Mouse (Mus musculus) heart, postnatal 0 days (tissue): Measurements from ENCODE around the gene Arpp21. TPM values are rescaled to one million over a fixed set of nuclear protein-coding genes. Genes with fewer than 3 reads are reported as not detected.
A peak's percentile ranks its signal among the peaks of the same experiment; 100 is the strongest.

Experiments
- ATAC-seq: fragments of 200-750 bp; cut with Nextera tagmentation; 2 replicates; pipeline ENCODE4 v1.8.0; 2017; ENCODE audit warnings: low read depth, moderate number of reproducible peaks, moderate library complexity; ENCODE audit not compliant: insufficient read depth
- DNase-seq: peaks from one replicate; pipeline ENCODE4 v3.0.0-alpha.2; 2016; ENCODE audit warnings: low spot score
- H3K27ac ChIP-seq: fragments of 300-500 bp; sonication (generic); 2 replicates; pipeline ENCODE4 v1.5.1; 2014; ENCODE audit warnings: low read depth, mild to moderate bottlenecking
- H3K27me3 ChIP-seq: fragments of 300-500 bp; sonication (generic); 2 replicates; pipeline ENCODE4 v1.6.1; 2014; ENCODE audit warnings: low read length, mixed read lengths; ENCODE audit not compliant: control insufficient read depth, insufficient read depth
- H3K36me3 ChIP-seq: fragments of 300-500 bp; sonication (generic); replicated peaks from 2 replicates; pipeline ENCODE4 v1.6.1; 2014; ENCODE audit warnings: low read length, mixed read lengths; ENCODE audit not compliant: control insufficient read depth, insufficient read depth
- H3K4me1 ChIP-seq: fragments of 300-500 bp; sonication (generic); 2 replicates; pipeline ENCODE4 v1.6.1; 2014; ENCODE audit warnings: antibody characterized with exemption; ENCODE audit not compliant: control insufficient read depth, insufficient read depth
- H3K4me2 ChIP-seq: fragments of 300-500 bp; sonication (generic); 2 replicates; pipeline ENCODE4 v1.6.1; 2014; ENCODE audit warnings: low read depth, mild to moderate bottlenecking, low read length, moderate library complexity
- H3K4me3 ChIP-seq: fragments of 300-500 bp; sonication (generic); 2 replicates; pipeline ENCODE4 v1.5.1; 2014; ENCODE audit warnings: low read depth, low read length
- H3K9ac ChIP-seq: fragments of 300-500 bp; sonication (generic); replicated peaks from 2 replicates; pipeline ENCODE4 v1.6.1; 2014; ENCODE audit warnings: low read depth, low read length, mixed read lengths
- H3K9me3 ChIP-seq: fragments of 300-500 bp; sonication (generic); replicated peaks from 2 replicates; pipeline ENCODE4 v1.6.1; 2016; ENCODE audit warnings: low read length; ENCODE audit not compliant: control insufficient read depth
- CTCF ChIP-seq: IDR thresholded peaks from 2 replicates; pipeline ENCODE4 v1.5.1; 2016; ENCODE audit warnings: antibody characterized with exemption, control low read depth, low read depth
- EP300 ChIP-seq: IDR thresholded peaks from 2 replicates; pipeline ENCODE4 v1.6.1; 2016; ENCODE audit warnings: antibody characterized with exemption, low read depth
- WGBS: fragments of 180-500 bp; shearing (Covaris S2); extraction: QIAGEN DNeasy Blood & Tissue Kit; methylation state at CpG from one replicate; pipeline ENCODE4 v1.1.7; 2014; 5-methylcytosine and 5-hydroxymethylcytosine counted together
- polyA plus RNA-seq: library from polyadenylated mRNA; unstranded; fragments of >200 nt; fragmentation: Nextera tagmentation; extraction: Ambion mirVana; gene quantifications from 2 replicates; pipeline ENCODE4 v1.2.1, GENCODE M21; 2015
- total RNA-seq: library from RNA; depleted of rRNA; stranded (reverse); fragments of >200 nt; gene quantifications from 2 replicates; pipeline ENCODE4 v1.2.3, GENCODE M21; 2014; ENCODE audit warnings: low replicate concordance; rRNA removed

The Arpp21 gene
- total RNA-seq (0.99 and 7.7 TPM in 2 replicates), polyA plus RNA-seq (2.5 and 2.7 TPM in 2 replicates)

DNA sequence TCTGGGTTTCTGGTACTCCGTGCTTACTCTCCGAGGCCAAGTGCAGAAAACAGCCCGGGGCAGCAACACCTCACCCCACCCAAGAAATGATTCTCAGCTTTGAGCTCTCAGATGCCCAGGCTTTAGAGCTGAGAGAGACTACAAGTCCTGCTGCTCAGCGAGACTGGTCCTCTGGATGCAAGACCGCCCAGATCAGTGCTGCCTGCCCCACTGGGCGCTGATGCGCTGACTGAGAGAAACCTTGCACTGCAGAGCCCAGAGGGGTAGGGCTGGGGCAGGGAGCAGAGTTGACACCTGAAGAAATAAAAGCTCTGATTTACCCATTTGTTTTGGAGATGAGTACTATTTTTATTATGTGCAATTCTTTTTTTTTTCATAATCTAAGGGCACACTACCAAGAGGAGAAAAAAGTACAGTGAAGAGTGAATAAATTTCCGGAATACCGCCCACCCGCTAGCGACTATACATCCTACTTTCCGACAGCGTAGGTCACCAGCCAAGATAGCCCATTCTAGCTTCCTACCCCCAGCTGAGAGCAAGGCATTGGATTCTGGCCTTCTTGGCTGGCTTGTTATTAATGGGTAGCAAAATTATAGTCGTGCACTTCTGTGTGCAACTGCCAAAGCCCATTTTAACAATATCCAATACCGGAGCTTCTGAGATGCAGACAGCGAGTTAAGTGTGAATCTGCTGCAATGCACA, at the start of gene Arpp21:
Arpp21 (minus strand) TSS at position 243 of the 702 bp plus-strand sequence.
- 29% methylated on average over 16 of the region's 16 CpGs for WGBS
- Histone ChIP-seq H3K4me1 (peaks cover 9% of the 10 kb centered on the region; the same call in 1 of the 2 replicates), H3K27me3 (peaks cover 37% of the 10 kb centered on the region), H3K36me3 (no peaks in the 10 kb centered on the region), H3K27ac (no peak within 1 kb of the TSS), H3K9ac (no peak within 1 kb of the TSS; the same call in 1 of the 2 replicates), H3K9me3 (no peaks in the 10 kb centered on the region), H3K4me3 (peak within 1 kb of the TSS; percentile 53), H3K4me2 (peak within 1 kb of the TSS; percentile 85)
- ATAC-seq = no peak
- TF ChIP-seq EP300 (no peak), CTCF (no peak)
- DNase-seq = no peak

DNA sequence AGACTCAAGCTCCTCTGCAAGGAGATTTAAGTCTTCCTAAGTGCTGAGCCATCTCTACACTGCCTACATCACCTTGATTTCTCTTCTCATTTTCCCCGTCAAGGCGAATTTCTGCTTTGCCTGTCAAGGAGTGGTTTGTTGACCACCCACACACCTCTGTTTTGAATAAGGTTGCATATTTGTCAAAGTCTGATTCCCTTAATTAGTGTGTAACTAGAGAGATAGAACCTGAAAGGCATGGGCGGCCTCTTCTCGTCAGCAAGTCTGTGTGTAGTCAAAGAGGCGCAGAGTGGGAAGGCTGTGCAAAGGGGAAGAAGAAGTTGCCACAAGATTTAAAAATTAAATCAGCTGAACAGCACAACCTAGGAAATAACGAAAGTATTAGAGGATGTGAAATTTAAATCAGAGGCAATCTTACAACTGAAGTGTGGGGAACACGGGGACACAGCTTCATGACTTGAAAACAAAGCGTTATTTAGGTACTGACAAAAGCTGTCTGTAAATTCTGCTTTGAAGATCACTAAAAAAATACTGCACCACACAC, 36.8 kb upstream of the Arpp21 start:
- H3K4me3 ChIP-seq = no peak overlapping the region
- H3K27ac ChIP-seq = no peak overlapping the region
- ATAC-seq = no peak
- no peaks in the 10 kb centered on the region for H3K4me1 ChIP-seq
- no peaks in the 10 kb centered on the region for H3K9me3 ChIP-seq
- H3K36me3 ChIP-seq = no peaks in the 10 kb centered on the region
- TF ChIP-seq EP300 (no peak), CTCF (no peak)
- DNase-seq = no peak
- H3K4me2 ChIP-seq = no peak overlapping the region
- 76% methylated on average over 8 of the region's 8 CpGs for whole genome bisulfite sequencing
- H3K27me3 ChIP-seq = no peaks in the 10 kb centered on the region
- H3K9ac ChIP-seq = no peak overlapping the region

DNA sequence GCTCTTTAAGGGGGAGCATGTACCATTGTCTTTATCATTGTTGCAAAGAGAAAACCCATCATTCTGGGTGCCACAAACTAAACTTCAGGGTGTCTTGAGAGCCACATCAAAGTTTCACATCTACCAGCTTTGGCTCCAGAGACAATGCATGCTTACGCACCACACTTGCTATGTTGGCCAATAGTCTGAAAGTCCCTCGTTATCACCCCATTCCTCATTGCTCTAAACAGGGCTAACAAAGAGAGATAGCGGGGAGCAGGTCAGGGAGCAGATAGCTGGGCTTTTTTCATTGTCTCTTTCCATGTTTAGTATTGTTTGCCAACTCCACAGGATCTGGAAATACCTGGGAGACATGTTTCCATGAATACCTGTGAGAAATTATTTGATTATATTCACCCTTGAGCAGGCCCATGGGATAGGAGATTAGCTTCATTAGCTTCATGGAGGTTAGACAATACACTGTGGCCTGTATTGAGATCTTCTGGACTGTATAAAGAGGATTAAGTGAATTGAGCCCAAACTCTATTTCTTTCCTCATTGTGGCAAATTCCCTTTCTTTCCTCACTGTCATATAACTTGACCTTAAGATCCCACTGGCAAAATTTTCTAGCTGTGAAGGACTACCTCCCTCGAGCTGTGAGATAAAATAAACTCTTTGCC, 29.4 kb upstream of the Arpp21 start:
- Histone ChIP-seq H3K27me3 (no peaks in the 10 kb centered on the region), H3K4me1 (no peaks in the 10 kb centered on the region), H3K4me3 (no peak overlapping the region), H3K9me3 (no peaks in the 10 kb centered on the region), H3K36me3 (no peaks in the 10 kb centered on the region), H3K27ac (no peak overlapping the region), H3K9ac (no peak overlapping the region), H3K4me2 (no peak overlapping the region)
- TF ChIP-seq EP300 (no peak), CTCF (no peak)
- no peak for ATAC-seq
- DNase-seq = no peak
- WGBS = 57% methylated on average over 4 of the region's 4 CpGs

DNA sequence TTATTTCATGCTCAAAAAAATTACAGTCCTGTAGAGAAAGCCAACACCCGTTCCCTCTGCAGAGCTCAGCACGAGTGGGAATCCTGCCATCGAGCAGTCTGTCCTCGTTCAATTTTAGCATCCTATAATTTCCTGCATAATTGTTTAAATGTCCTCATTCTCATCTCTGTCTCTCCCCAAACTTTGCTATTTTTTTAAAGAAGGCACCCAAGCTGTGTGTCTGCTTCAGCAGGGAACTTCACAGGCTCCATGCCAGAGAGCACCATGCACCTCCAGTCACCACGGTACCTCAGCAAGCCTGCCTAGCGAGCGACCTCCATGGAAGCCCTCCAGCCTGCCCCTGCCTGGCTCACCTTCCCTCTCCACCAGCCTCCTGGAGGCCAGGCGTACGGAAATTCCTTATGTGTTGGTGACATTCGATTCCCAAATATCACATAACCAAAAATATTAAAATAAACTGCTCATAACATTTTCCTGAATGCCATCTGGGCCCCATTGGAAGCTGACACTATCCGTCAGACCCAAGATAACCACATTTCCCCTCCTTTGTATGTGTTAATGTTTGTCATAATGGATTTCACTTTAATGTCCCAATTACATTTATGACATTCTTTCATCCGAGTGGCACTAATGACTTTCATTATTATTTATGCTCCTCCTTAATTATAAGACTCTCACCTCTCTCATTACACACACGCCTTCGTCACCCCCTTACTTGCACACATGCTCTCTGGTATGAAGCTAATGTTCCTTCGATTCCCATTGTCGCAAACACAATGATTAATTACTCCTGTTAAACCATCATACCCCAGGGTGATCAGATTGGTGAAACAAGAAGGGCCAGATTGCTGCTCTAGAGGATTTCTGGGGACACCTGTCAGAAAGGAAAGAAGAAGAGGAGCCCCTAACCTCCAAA, 26.5 kb upstream of the Arpp21 start:
- Histone ChIP-seq H3K4me2 (no peak overlapping the region), H3K27ac (no peak overlapping the region), H3K27me3 (no peaks in the 10 kb centered on the region), H3K4me1 (no peaks in the 10 kb centered on the region), H3K36me3 (no peaks in the 10 kb centered on the region), H3K9ac (no peak overlapping the region), H3K9me3 (no peaks in the 10 kb centered on the region), H3K4me3 (no peak overlapping the region)
- WGBS = 79% methylated on average over 16 of the region's 16 CpGs
- TF ChIP-seq EP300 = no peak
- TF ChIP-seq CTCF = no peak
- no peak for DNase-seq
- ATAC-seq = no peak

DNA sequence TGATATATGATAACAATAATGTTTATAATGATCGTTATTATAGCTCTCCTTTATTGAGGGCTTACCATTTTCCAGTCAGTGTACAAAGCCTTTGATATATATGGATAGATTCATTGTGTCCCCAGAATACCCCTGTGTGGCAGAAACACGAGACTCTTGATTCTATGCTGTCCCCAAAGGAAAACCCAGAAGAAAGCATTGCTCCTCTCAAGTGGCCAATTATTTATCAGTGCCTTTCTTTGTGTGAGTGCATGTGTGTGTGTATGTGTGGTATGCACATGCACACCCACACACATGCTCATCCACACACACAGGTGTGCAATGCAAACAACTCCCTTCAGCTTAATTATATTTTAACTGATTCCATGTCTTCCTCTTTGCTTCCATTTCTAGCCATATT, 25.8 kb upstream of the Arpp21 start:
- Histone ChIP-seq H3K4me2 (no peak overlapping the region), H3K4me1 (no peaks in the 10 kb centered on the region), H3K27me3 (no peaks in the 10 kb centered on the region), H3K36me3 (no peaks in the 10 kb centered on the region), H3K9me3 (no peaks in the 10 kb centered on the region), H3K27ac (no peak overlapping the region), H3K9ac (no peak overlapping the region), H3K4me3 (no peak overlapping the region)
- ATAC-seq = no peak
- DNase-seq = no peak
- no peak for TF ChIP-seq CTCF
- TF ChIP-seq EP300 = no peak
- 61% methylated on average over 2 of the region's 2 CpGs for WGBS
